Mouse (Mus musculus) lung, postnatal 36 days (tissue): ENCODE measurements around the gene B830017H08Rik.

Experiments used
- DNase-seq: peaks from one replicate; pipeline ENCODE4 v3.0.0; 2022; ENCODE audit warnings: mixed read lengths

Gene B830017H08Rik

GRCm38 (mm10) chr16:17853263-17853662, 20.3 kb downstream of the B830017H08Rik start:
- no peak for DNase-seq

- DNase-seq = no peak
Measured at GRCm38 (mm10) chr16:17857157-17857556, 24.2 kb downstream of the B830017H08Rik start.

DNA sequence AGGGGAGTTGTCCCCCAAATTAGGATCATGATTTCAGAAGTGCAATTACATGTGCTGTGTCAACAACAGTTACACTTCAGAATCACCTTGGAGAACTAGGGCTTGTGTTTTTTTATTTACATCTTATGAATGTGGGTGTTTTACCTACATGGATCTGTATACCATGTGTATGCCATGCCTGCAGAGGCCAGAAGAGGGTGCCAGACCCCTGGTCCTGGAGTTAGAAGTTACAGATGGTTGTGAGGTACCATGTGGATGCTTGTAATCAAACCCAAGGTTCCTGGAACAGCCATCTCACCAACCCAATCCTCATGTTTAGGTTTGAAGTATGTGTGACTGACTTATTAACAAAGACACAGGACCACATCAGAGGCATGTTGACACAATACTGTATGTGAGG, 25.7 kb downstream of the B830017H08Rik start:
- peak; percentile 44 for DNase-seq

DNA sequence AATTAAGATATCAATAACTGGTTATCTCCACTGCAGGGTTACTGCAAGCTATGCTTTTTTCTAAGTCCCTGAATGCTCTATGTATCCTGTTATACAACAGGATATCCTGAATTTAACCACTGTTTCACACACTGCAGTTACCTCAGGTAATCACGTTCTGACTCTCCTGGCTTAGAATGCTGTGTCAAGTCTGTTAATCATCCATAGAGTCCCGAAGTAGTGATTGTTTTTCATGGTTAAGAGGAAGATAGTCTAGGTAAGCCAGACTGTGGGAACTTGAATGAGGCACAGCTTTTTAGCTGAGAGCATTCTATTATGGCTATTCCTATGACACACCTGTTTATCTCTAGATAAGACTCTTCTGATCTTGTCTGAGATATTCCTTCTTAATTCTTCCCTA, 32.4 kb downstream of the B830017H08Rik start:
- no peak for DNase-seq

DNA sequence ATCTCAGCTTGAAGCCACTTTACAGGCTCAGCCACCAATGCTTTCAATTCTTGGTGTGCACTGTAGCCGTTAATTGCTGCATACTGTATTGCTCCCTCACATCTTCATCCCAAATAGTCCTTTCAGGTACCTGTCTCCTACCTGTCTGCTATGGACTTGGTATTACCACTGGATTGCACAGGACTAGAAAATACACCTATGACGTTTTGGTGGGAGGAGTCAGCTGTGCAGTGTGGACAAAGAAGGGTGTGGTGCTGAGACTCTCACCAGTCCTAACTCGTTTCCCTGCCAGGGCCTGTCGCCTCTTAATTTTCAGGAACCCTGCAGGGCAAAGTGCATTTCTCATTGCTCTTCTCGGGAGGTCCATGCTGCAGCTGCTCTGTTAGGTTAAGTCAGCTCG, 32.8 kb downstream of the B830017H08Rik start:
- peak; percentile 64 for DNase-seq

- no peak for DNase-seq
Measured at GRCm38 (mm10) chr16:17871248-17871647, 38.3 kb downstream of the B830017H08Rik start.

DNA sequence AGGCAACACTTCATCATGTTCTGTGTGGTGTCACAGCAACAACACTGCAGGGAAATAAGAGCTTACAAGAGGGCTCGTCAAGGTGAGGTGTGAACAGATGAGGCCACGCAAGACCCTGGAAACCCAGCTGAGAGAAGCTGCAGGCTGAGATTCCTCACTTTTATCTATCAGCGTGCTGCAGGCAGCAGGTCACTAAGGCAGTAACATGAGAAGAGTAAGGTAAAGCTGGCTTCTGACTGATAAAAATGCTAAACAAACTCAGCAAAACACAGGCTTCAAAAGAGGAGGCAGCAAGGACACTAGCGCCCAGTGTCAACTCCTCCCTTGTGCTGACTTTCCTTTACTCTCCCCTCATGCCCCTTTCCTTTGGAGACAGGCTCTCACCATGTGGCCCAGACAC, 40.1 kb downstream of the B830017H08Rik start:
- DNase-seq = no peak

DNA sequence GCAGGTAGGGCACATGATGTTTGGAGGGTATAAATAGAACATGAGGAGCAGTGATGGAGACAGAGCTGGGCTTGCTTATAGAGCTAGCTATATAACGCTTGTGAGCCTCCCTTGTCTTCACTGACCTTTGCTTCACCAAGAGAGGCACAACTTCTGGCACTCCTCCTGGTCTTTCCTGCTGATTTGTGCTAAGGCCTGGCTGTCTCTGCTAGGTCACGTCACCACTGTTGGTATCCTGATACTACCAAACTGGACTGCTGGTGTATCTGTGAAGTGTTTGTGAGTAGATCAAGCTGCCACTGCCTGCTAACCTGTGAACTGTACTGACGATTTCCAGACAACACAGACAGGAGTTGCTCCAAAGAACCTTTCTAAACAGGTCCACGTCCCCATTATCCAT, 42.3 kb downstream of the B830017H08Rik start:
- peak; percentile 6 for DNase-seq

GRCm38 (mm10) chr16:17876096-17876495, 43.2 kb downstream of the B830017H08Rik start:
- DNase-seq = no peak

GRCm38 (mm10) chr16:17879571-17879970, 46.6 kb downstream of the B830017H08Rik start:
- DNase-seq = no peak

DNA sequence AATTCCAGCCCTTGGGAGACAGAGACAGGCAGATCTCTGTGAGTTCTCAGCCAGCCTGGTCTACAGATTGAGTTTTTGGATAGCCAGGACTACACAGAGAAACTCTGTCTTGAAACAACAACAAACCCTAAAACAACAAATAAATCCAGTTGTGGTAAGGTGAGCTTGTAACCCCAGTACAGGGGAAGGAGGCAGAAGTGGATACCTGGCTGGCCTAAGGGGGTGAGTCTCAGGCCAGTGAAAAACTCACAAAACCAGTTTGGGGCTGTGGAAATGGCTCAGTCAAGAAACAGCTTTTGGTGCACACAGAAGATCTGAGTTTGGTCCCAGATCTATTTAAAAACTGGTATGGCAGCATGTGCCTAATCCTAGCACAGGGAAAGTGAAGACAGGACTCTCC, 49.3 kb downstream of the B830017H08Rik start:
- peak; percentile 50 for DNase-seq

DNA sequence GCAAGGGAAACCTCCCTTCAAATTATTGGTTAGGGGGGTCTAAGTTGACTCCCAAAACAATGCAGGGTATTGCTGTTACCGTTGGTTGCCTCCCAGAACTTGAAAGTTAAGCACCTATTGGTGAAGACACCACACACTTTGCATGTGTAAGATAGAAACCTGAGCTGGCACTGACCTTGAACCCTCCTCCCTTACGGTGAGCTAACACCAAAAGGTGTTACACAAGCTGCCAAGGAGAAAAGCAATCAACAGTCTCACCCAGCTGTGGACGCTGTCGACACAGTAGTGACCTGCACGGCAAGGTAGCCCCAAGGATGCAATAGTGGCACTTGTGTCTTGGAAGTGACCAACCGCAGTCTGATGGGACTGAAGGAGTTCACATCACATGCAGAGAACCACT, 51.2 kb downstream of the B830017H08Rik start:
- peak; percentile 21 for DNase-seq
